Mouse (Mus musculus) forebrain, embryonic 11.5 days (tissue): ENCODE data around the gene Fam240a. TPM values are rescaled to one million over a fixed set of nuclear protein-coding genes. Genes with fewer than 3 reads are reported as not detected.

Experiments used
- ATAC-seq: fragments of 200-750 bp; cut with Nextera tagmentation; replicated peaks from 2 replicates; pipeline ENCODE4 v1.8.0; 2017; ENCODE audit warnings: moderate TSS enrichment; ENCODE audit not compliant: low FRiP score
- DNase-seq: peaks from one replicate; pipeline ENCODE4 v3.0.0-alpha.2; 2017; ENCODE audit warnings: low spot score
- H3K27ac ChIP-seq: fragments of 300-500 bp; sonication (generic); 2 replicates; pipeline ENCODE4 v1.5.1; 2014; ENCODE audit warnings: low read depth, low read length
- H3K27me3 ChIP-seq: fragments of 300-500 bp; sonication (generic); 2 replicates; pipeline ENCODE4 v1.6.1; 2014; ENCODE audit warnings: mild to moderate bottlenecking, low read length, mixed read lengths; ENCODE audit not compliant: control insufficient read depth, insufficient read depth
- H3K36me3 ChIP-seq: fragments of 300-500 bp; sonication (generic); 2 replicates; pipeline ENCODE4 v1.6.1; 2014; ENCODE audit warnings: mild to moderate bottlenecking, low read length, moderate library complexity, mixed read lengths; ENCODE audit not compliant: control insufficient read depth, insufficient read depth
- H3K4me1 ChIP-seq: fragments of 300-500 bp; sonication (generic); replicated peaks from 2 replicates; pipeline ENCODE4 v1.6.1; 2014; ENCODE audit warnings: low read length, mixed read lengths; ENCODE audit not compliant: control insufficient read depth, insufficient read depth
- H3K4me2 ChIP-seq: fragments of 300-500 bp; sonication (generic); 2 replicates; pipeline ENCODE4 v1.6.1; 2014; ENCODE audit warnings: low read depth, mild to moderate bottlenecking, low read length, moderate library complexity, mixed read lengths; ENCODE audit not compliant: severe bottlenecking
- H3K4me3 ChIP-seq: fragments of 300-500 bp; sonication (generic); 2 replicates; pipeline ENCODE4 v1.5.1; 2014; ENCODE audit warnings: low read depth, low read length
- H3K9ac ChIP-seq: fragments of 300-500 bp; sonication (generic); 2 replicates; pipeline ENCODE4 v1.6.1; 2014; ENCODE audit warnings: low read length
- H3K9me3 ChIP-seq: fragments of 300-500 bp; sonication (generic); 2 replicates; pipeline ENCODE4 v1.6.1; 2016; ENCODE audit warnings: low read length, mixed read lengths; ENCODE audit not compliant: control insufficient read depth
- WGBS: fragments of 180-500 bp; shearing (Covaris S2); extraction: QIAGEN DNeasy Blood & Tissue Kit; methylation state at CpG from one replicate; pipeline ENCODE4 v1.1.7; 2014; 5-methylcytosine and 5-hydroxymethylcytosine counted together
- polyA plus RNA-seq: library from polyadenylated mRNA; unstranded; fragments of >200 nt; fragmentation: Nextera tagmentation; extraction: Ambion mirVana; gene quantifications from 2 replicates; pipeline ENCODE4 v1.2.1, GENCODE M21; 2014

Fam240a gene
- polyA plus RNA-seq, 1 experiment from 2014 or later: not detected

GRCm38 (mm10) chr9:110907838-110908630, 8.6 kb downstream of the Fam240a start:
- ATAC-seq (no peak), DNase-seq (no peak)
- H3K9me3 ChIP-seq: no peaks in the 10 kb centered on the region
- H3K27ac ChIP-seq: no peak overlapping the region
- no peak overlapping the region for H3K4me2 ChIP-seq
- H3K27me3 ChIP-seq: no peaks in the 10 kb centered on the region
- no peaks in the 10 kb centered on the region for H3K4me1 ChIP-seq
- no peak overlapping the region for H3K9ac ChIP-seq
- 77% methylated on average over 4 of the region's 4 CpGs for WGBS
- H3K4me3 ChIP-seq: no peak overlapping the region
- H3K36me3 ChIP-seq: no peaks in the 10 kb centered on the region

- H3K27ac ChIP-seq: no peak overlapping the region
- H3K4me1 ChIP-seq: no peaks in the 10 kb centered on the region
- DNase-seq (no peak), ATAC-seq (no peak)
- H3K27me3 ChIP-seq: no peaks in the 10 kb centered on the region
- no peak overlapping the region for H3K4me2 ChIP-seq
- WGBS: 94% methylated on average over 11 of the region's 11 CpGs
- no peaks in the 10 kb centered on the region for H3K36me3 ChIP-seq
- H3K9ac ChIP-seq: no peak overlapping the region
- no peaks in the 10 kb centered on the region for H3K9me3 ChIP-seq
- no peak overlapping the region for H3K4me3 ChIP-seq
Measured at GRCm38 (mm10) chr9:110907201-110907837, 9.3 kb downstream of the Fam240a start.

GRCm38 (mm10) chr9:110902271-110902670, 14.4 kb downstream of the Fam240a start:
- no peak for ATAC-seq

GRCm38 (mm10) chr9:110901204-110901603, 15.5 kb downstream of the Fam240a start:
- Histone ChIP-seq H3K9me3 (no peaks in the 10 kb centered on the region), H3K27me3 (no peaks in the 10 kb centered on the region), H3K4me2 (no peak overlapping the region), H3K4me1 (peaks cover 2% of the 10 kb centered on the region; the same call in 1 of the 2 replicates), H3K27ac (no peak overlapping the region), H3K4me3 (no peak overlapping the region), H3K9ac (no peak overlapping the region), H3K36me3 (no peaks in the 10 kb centered on the region)
- no peak for DNase-seq
- no peak for ATAC-seq
- WGBS: 86% methylated on average over 6 of the region's 6 CpGs

More at GRCm38 (mm10) chr9:110902271-110902670, 14.4 kb downstream of the Fam240a start:
- no peak for DNase-seq
- H3K27me3 ChIP-seq: no peaks in the 10 kb centered on the region
- H3K9me3 ChIP-seq: no peaks in the 10 kb centered on the region
- H3K4me3 ChIP-seq: no peak overlapping the region
- H3K4me2 ChIP-seq: no peak overlapping the region
- no peaks in the 10 kb centered on the region for H3K4me1 ChIP-seq
- H3K36me3 ChIP-seq: no peaks in the 10 kb centered on the region
- no peak overlapping the region for H3K9ac ChIP-seq
- H3K27ac ChIP-seq: no peak overlapping the region
- WGBS: 93% methylated on average over 4 of the region's 4 CpGs

GRCm38 (mm10) chr9:110899451-110900008, 17.1 kb downstream of the Fam240a start:
- H3K4me3 ChIP-seq: no peak overlapping the region
- 72% methylated on average over 10 of the region's 10 CpGs for WGBS
- H3K4me2 ChIP-seq: no peak overlapping the region
- no peak overlapping the region for H3K9ac ChIP-seq
- no peaks in the 10 kb centered on the region for H3K27me3 ChIP-seq
- H3K9me3 ChIP-seq: no peaks in the 10 kb centered on the region
- ATAC-seq (no peak), DNase-seq (no peak)
- H3K27ac ChIP-seq: no peak overlapping the region
- no peaks in the 10 kb centered on the region for H3K36me3 ChIP-seq
- peaks cover 2% of the 10 kb centered on the region; the same call in 1 of the 2 replicates for H3K4me1 ChIP-seq

GRCm38 (mm10) chr9:110896595-110896994, 20.1 kb downstream of the Fam240a start:
- Histone ChIP-seq H3K4me3 (0 out of 2 replicates have a peak overlapping the region, but pooled peaks have one; percentile 2), H3K27ac (no peak overlapping the region), H3K27me3 (no peaks in the 10 kb centered on the region), H3K9me3 (no peaks in the 10 kb centered on the region), H3K36me3 (no peaks in the 10 kb centered on the region), H3K4me2 (peak overlapping the region; percentile 39), H3K4me1 (peaks cover 2% of the 10 kb centered on the region; the same call in 1 of the 2 replicates), H3K9ac (no peak overlapping the region)
- ATAC-seq (peak; percentile 75), DNase-seq (peak; percentile 68)
- 8% methylated on average over 6 of the region's 6 CpGs for WGBS

- Histone ChIP-seq H3K27me3 (no peaks in the 10 kb centered on the region), H3K4me1 (peaks cover 2% of the 10 kb centered on the region; the same call in 1 of the 2 replicates), H3K9ac (peak overlapping the region; percentile 23; the same call in 1 of the 2 replicates), H3K36me3 (no peaks in the 10 kb centered on the region), H3K4me2 (peak overlapping the region; percentile 39), H3K9me3 (no peaks in the 10 kb centered on the region), H3K27ac (no peak overlapping the region), H3K4me3 (no peak overlapping the region)
- ATAC-seq (no peak; the same call in 1 of the 2 replicates), DNase-seq (no peak)
- WGBS: 18% methylated on average over 7 of the region's 7 CpGs
Measured at GRCm38 (mm10) chr9:110895994-110896393, 20.7 kb downstream of the Fam240a start.

GRCm38 (mm10) chr9:110895507-110895906, 21.2 kb downstream of the Fam240a start:
- 55% methylated on average over 5 of the region's 5 CpGs for WGBS
- peaks cover 2% of the 10 kb centered on the region; the same call in 1 of the 2 replicates for H3K4me1 ChIP-seq
- H3K36me3 ChIP-seq: no peaks in the 10 kb centered on the region
- H3K27me3 ChIP-seq: no peaks in the 10 kb centered on the region
- no peaks in the 10 kb centered on the region for H3K9me3 ChIP-seq
- no peak overlapping the region for H3K9ac ChIP-seq
- ATAC-seq (no peak), DNase-seq (peak; percentile 46)
- no peak overlapping the region for H3K4me2 ChIP-seq
- H3K4me3 ChIP-seq: no peak overlapping the region
- H3K27ac ChIP-seq: no peak overlapping the region
